Mouse (Mus musculus): ENCODE data around the gene Gm9758.
"Not testable (repeated sequence)": the region's sequence is repeated elsewhere in the genome, so short reads cannot be mapped to it uniquely, and the experiment has no call there.

GRCm38 (mm10) chr5:14963821-14964220 lies 49.1 kb upstream of the Gm9758 start:
- TF ChIP-seq CTCF (IDR thresholded peaks at IDR 0.05; ENCODE audit: low read depth): 0 out of 2 replicates have a peak, but pooled peaks have one; percentile 4
- not testable (repeated sequence) for TF ChIP-seq EP300 (IDR thresholded peaks at IDR 0.05; ENCODE audit: low read depth)
